Comparison of ENCODE assay signal across 7 mouse cellular contexts in the genomic region with DNA sequence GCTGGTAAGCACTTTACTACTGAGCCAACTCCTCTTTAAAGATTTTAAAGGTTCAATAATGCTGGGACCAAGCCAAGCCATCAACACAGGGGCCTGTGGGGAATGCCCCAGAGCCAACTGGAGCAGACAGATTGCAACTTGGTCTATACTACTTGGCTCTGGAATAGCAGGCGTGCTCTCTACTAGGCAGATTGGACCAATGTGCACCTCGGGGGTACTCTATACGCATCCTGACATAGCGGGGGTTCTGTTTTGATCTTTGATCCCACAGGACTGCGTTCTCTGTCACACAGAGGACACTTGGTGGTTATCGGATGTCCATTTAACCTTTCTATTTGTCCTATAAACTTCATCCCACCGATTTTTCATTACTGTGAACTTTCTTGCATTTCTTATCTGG. TPM values are rescaled to one million over a fixed set of nuclear protein-coding genes. Genes with fewer than 3 reads are reported as not detected.
DNase-seq lines count a peak whose midpoint lies in the region; ATAC-seq lines count a peak whose summit lies in the region.

No protein-coding gene starts in this region.

- 24% methylated on average over 7 of the region's 7 CpGs for WGBS in lung, embryonic 16.5 days
- 27% methylated on average over 7 of the region's 7 CpGs for WGBS in forebrain, embryonic 16.5 days
- WGBS in liver, embryonic 12.5 days (ENCODE audit: insufficient replicate concordance) = 31% methylated on average over 7 of the region's 7 CpGs
- 28% methylated on average over 7 of the region's 7 CpGs for WGBS in stomach, embryonic 16.5 days

- no peaks in the 10 kb centered on the region for H3K36me3 ChIP-seq in lung, embryonic 16.5 days (ENCODE audit: control insufficient read depth, insufficient read depth, low read length)
- no peaks in the 10 kb centered on the region for H3K36me3 ChIP-seq in forebrain, embryonic 16.5 days (ENCODE audit: control insufficient read depth, insufficient read depth)
- no peaks in the 10 kb centered on the region for H3K36me3 ChIP-seq in liver, embryonic 12.5 days
- H3K36me3 ChIP-seq in stomach, embryonic 16.5 days (ENCODE audit: control insufficient read depth, insufficient read depth, low read length) = no peaks in the 10 kb centered on the region

- no peaks in the 10 kb centered on the region for H3K4me1 ChIP-seq in lung, embryonic 16.5 days (replicated peaks; ENCODE audit: control insufficient read depth, insufficient read depth, low read length)
- H3K4me1 ChIP-seq in forebrain, embryonic 16.5 days (replicated peaks; ENCODE audit: control insufficient read depth, insufficient read depth, low read length) = peaks cover 16% of the 10 kb centered on the region
- no peaks in the 10 kb centered on the region for H3K4me1 ChIP-seq in liver, embryonic 12.5 days
- H3K4me1 ChIP-seq in stomach, embryonic 16.5 days (ENCODE audit: control insufficient read depth, insufficient read depth, low read length) = no peaks in the 10 kb centered on the region

- no peak for ATAC-seq in lung, embryonic 16.5 days (ENCODE audit: low read depth)
- ATAC-seq in forebrain, embryonic 16.5 days = peak; percentile 13; the same call in 1 of the 2 replicates
- no peak for ATAC-seq in liver, embryonic 12.5 days
- no peak for ATAC-seq in stomach, embryonic 16.5 days (ENCODE audit: insufficient read depth, low FRiP score)

- no peak overlapping the region for H3K9ac ChIP-seq in lung, embryonic 16.5 days (ENCODE audit: low read length)
- no peak overlapping the region for H3K9ac ChIP-seq in forebrain, embryonic 16.5 days (replicated peaks; ENCODE audit: low read depth, low read length)
- H3K9ac ChIP-seq in liver, embryonic 12.5 days = no peak overlapping the region
- H3K9ac ChIP-seq in stomach, embryonic 16.5 days (ENCODE audit: low read length) = no peak overlapping the region

- DNase-seq in lung, postnatal 36 days = no peak
- DNase-seq in thymus, postnatal 4 days = no peak
- DNase-seq in right cerebral cortex, postnatal 14 days = no peak

- peak overlapping the region; percentile 70 for H3K4me3 ChIP-seq in lung, embryonic 16.5 days (ENCODE audit: low read length)
- peak overlapping the region; percentile 68 for H3K4me3 ChIP-seq in forebrain, embryonic 16.5 days (replicated peaks; ENCODE audit: low read length)
- H3K4me3 ChIP-seq in liver, embryonic 12.5 days = peak overlapping the region; percentile 57
- H3K4me3 ChIP-seq in stomach, embryonic 16.5 days (replicated peaks; ENCODE audit: low read length) = peak overlapping the region; percentile 57

- peak overlapping the region; percentile 85 for H3K4me2 ChIP-seq in lung, embryonic 16.5 days (ENCODE audit: low read depth, low read length)
- H3K4me2 ChIP-seq in forebrain, embryonic 16.5 days (ENCODE audit: low read length) = peak overlapping the region; percentile 90
- H3K4me2 ChIP-seq in liver, embryonic 12.5 days = peak overlapping the region; percentile 76; the same call in 1 of the 2 replicates
- H3K4me2 ChIP-seq in stomach, embryonic 16.5 days (ENCODE audit: low read depth, low read length) = peak overlapping the region; percentile 80

- no peak overlapping the region for H3K27ac ChIP-seq in lung, embryonic 16.5 days (ENCODE audit: low read length)
- H3K27ac ChIP-seq in forebrain, embryonic 16.5 days (ENCODE audit: low read length) = no peak overlapping the region
- H3K27ac ChIP-seq in liver, embryonic 12.5 days = no peak overlapping the region
- no peak overlapping the region for H3K27ac ChIP-seq in stomach, embryonic 16.5 days (ENCODE audit: low read length)

- peaks cover 21% of the 10 kb centered on the region for H3K27me3 ChIP-seq in lung, embryonic 16.5 days (ENCODE audit: control insufficient read depth, insufficient read depth, low read depth, low read length)
- H3K27me3 ChIP-seq in forebrain, embryonic 16.5 days (replicated peaks; ENCODE audit: control insufficient read depth, insufficient read depth, low read length) = peaks cover 5% of the 10 kb centered on the region; the same call in 1 of the 2 replicates
- peaks cover 55% of the 10 kb centered on the region for H3K27me3 ChIP-seq in liver, embryonic 12.5 days (replicated peaks)
- H3K27me3 ChIP-seq in stomach, embryonic 16.5 days (ENCODE audit: control insufficient read depth, insufficient read depth, low read length) = peaks cover 8% of the 10 kb centered on the region

- H3K9me3 ChIP-seq in lung, embryonic 16.5 days (ENCODE audit: control insufficient read depth, low read length) = no peaks in the 10 kb centered on the region
- no peaks in the 10 kb centered on the region for H3K9me3 ChIP-seq in forebrain, embryonic 16.5 days (ENCODE audit: control insufficient read depth, low read length)
- no peaks in the 10 kb centered on the region for H3K9me3 ChIP-seq in liver, embryonic 12.5 days (replicated peaks)
- H3K9me3 ChIP-seq in stomach, embryonic 16.5 days (replicated peaks; ENCODE audit: control insufficient read depth, low read length) = no peaks in the 10 kb centered on the region

RNA-seq across cellular contexts. Expression of gene Bves, which starts 0.6 kb away (rescaled TPM):
- 1.7 and 1.9 TPM in 2 replicates for polyA plus RNA-seq in lung, embryonic 16.5 days (2015; fragmentation: Nextera tagmentation; extraction: Ambion mirVana)
- 0.33 and 0.73 TPM in 2 replicates for polyA plus RNA-seq in forebrain, embryonic 16.5 days (2015; fragmentation: Nextera tagmentation; extraction: Ambion mirVana)
- polyA plus RNA-seq in liver, embryonic 12.5 days (2016; fragmentation: Nextera tagmentation; extraction: Ambion mirVana) = 0.23 and 0.26 TPM in 2 replicates
- polyA plus RNA-seq in stomach, embryonic 16.5 days (2015; fragmentation: Nextera tagmentation; extraction: Ambion mirVana) = 6.8 and 8.1 TPM in 2 replicates
